Mouse (Mus musculus) C2C12 (cell line): Measurements from ENCODE around the gene Eef2. TPM values are rescaled to one million over a fixed set of nuclear protein-coding genes. Genes with fewer than 3 reads are reported as not detected.
A peak's percentile ranks its signal among the peaks of the same experiment; 100 is the strongest.
"Not testable (repeated sequence)": the region's sequence is repeated elsewhere in the genome, so short reads cannot be mapped to it uniquely, and the experiment has no call there.

Experiments
- H3K27me3 ChIP-seq: one replicate; pipeline ENCODE4 v1.6.1; 2011; ENCODE audit not compliant: control insufficient read depth, insufficient read depth, insufficient read length
- H3K36me3 ChIP-seq: one replicate; pipeline ENCODE4 v1.6.1; 2011; ENCODE audit not compliant: control insufficient read depth, insufficient read depth
- H3K4me3 ChIP-seq: one replicate; pipeline ENCODE4 v1.5.1; 2011; ENCODE audit warnings: mild to moderate bottlenecking, control low read depth; ENCODE audit not compliant: poor library complexity, insufficient read depth, severe bottlenecking
- H3K79me2 ChIP-seq: one replicate; pipeline ENCODE4 v1.6.1; 2011; ENCODE audit not compliant: control insufficient read depth, insufficient read depth
- H3K79me3 ChIP-seq: one replicate; pipeline ENCODE4 v1.6.1; 2011; ENCODE audit warnings: low read depth, control low read depth
- H3ac ChIP-seq: one replicate; pipeline ENCODE3; 2011; ENCODE audit warnings: low read depth; ENCODE audit not compliant: control insufficient read depth, insufficient read length
- CEBPB ChIP-seq: IDR thresholded peaks from one replicate; pipeline ENCODE4 v1.6.1; 2011; ENCODE audit warnings: low read depth, mild to moderate bottlenecking, control low read depth, moderate library complexity
- CTCF ChIP-seq: IDR thresholded peaks from one replicate; pipeline ENCODE4 v1.5.1; 2011; ENCODE audit not compliant: control insufficient read depth, insufficient read depth, insufficient read length
- FOSL1 ChIP-seq: IDR thresholded peaks from one replicate; pipeline ENCODE4 v1.8.0; 2011; ENCODE audit warnings: mild to moderate bottlenecking, low read length; ENCODE audit not compliant: poor library complexity, insufficient read depth, severe bottlenecking
- MAX ChIP-seq: IDR thresholded peaks from one replicate; pipeline ENCODE4 v1.6.1; 2011; ENCODE audit warnings: mild to moderate bottlenecking, control low read depth
- MYOD1 ChIP-seq: IDR thresholded peaks from one replicate; pipeline ENCODE4 v1.6.1; 2011; ENCODE audit warnings: low read depth; ENCODE audit not compliant: control insufficient read depth, insufficient read length
- MYOG ChIP-seq: IDR thresholded peaks from one replicate; pipeline ENCODE4 v1.6.1; 2011; ENCODE audit not compliant: control insufficient read depth, insufficient read length; ENCODE audit errors: extremely low read depth
- USF1 ChIP-seq: IDR thresholded peaks from one replicate; pipeline ENCODE4 v1.6.1; 2011; ENCODE audit warnings: low read depth, mild to moderate bottlenecking, control low read depth, moderate library complexity
- polyA plus RNA-seq: library from polyadenylated mRNA; unstranded; fragments of >200 nt; fragmentation: generic; extraction: Trizol; gene quantifications from one replicate; pipeline ENCODE4 v1.2.1, GENCODE M21; 2012; ENCODE audit warnings: missing spikeins

Gene Eef2
- polyA plus RNA-seq, 1 experiment, result 2,537 TPM

DNA sequence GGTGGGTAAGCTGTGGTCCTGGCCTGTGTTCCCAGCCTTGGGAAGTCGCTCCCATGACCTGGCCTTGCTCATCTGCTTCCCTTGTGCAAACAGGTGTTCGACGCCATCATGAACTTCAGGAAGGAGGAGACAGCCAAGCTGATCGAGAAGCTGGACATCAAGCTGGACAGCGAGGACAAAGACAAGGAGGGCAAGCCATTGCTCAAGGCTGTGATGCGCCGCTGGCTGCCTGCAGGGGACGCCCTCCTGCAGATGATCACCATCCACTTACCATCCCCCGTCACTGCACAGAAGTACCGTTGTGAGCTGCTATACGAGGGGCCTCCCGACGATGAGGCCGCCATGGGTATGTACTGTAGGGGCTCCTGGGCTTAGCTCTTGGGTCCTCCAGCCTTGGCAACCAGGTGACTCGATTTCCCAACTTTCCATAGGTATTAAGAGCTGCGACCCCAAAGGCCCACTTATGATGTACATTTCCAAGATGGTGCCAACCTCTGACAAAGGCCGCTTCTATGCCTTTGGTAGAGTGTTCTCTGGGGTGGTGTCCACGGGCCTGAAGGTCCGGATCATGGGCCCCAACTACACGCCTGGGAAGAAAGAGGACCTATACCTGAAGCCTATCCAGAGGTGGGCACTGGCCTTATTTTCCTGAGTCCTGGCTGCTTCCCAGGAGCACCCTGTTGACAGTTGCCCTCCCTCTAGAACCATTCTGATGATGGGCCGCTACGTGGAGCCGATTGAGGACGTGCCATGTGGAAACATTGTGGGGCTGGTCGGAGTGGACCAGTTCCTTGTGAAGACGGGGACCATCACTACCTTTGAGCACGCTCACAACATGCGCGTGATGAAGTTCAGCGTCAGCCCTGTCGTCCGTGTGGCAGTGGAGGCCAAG, 3.3 kb downstream of the Eef2 start:
- Histone ChIP-seq H3K27me3 (no peaks in the 10 kb centered on the region), H3K79me3 (peaks cover 50% of the 10 kb centered on the region), H3K79me2 (peaks cover 68% of the 10 kb centered on the region), H3K4me3 (no peak overlapping the region), H3K36me3 (peaks cover 54% of the 10 kb centered on the region), H3ac (peak overlapping the region; percentile 10)
- TF ChIP-seq FOSL1 (no peak), CTCF (peak; percentile 1)

DNA sequence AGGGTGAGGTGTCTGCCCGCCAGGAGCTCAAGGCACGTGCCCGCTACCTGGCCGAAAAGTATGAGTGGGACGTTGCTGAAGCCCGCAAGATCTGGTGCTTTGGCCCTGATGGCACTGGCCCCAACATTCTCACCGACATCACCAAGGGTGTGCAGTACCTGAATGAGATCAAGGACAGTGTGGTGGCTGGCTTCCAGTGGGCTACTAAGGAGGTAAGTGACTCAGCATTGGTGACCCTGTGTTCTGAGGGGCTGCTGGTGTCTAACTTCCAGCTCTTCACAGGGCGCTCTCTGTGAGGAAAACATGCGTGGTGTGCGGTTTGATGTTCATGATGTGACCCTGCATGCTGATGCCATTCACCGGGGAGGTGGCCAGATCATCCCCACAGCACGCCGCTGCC, 4.5 kb downstream of the Eef2 start:
- no peak for TF ChIP-seq CTCF
- no peak for TF ChIP-seq MYOD1
- TF ChIP-seq USF1, result no peak
- TF ChIP-seq CEBPB, result no peak
- no peak for TF ChIP-seq MAX
- TF ChIP-seq MYOG, result no peak
- no peak for TF ChIP-seq FOSL1
- H3K4me3 ChIP-seq, result no peak overlapping the region
- no peaks in the 10 kb centered on the region for H3K27me3 ChIP-seq
- H3K79me2 ChIP-seq, result peaks cover 76% of the 10 kb centered on the region
- peaks cover 64% of the 10 kb centered on the region for H3K36me3 ChIP-seq
- H3ac ChIP-seq, result no peak overlapping the region
- peaks cover 50% of the 10 kb centered on the region for H3K79me3 ChIP-seq

DNA sequence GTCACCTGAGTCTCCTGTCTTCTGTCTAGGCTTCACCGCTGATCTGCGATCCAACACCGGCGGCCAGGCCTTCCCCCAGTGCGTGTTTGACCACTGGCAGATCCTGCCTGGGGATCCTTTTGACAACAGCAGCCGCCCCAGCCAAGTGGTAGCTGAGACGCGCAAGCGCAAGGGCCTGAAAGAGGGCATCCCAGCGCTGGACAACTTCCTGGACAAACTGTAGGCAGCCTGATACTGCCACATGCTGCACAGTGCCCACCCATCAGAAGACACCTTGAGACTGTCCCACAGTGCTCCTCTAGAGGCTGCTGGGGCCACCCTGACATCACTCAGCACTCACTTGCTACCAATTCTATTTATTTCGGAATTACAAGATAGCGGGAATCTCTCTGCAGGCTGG, 5.4 kb downstream of the Eef2 start:
- not testable (repeated sequence) for H3ac ChIP-seq, H3K27me3 ChIP-seq
- Histone ChIP-seq H3K4me3 (peak overlapping the region; percentile 6), H3K79me3 (peaks cover 45% of the 10 kb centered on the region), H3K36me3 (peaks cover 70% of the 10 kb centered on the region), H3K79me2 (peaks cover 71% of the 10 kb centered on the region)

DNA sequence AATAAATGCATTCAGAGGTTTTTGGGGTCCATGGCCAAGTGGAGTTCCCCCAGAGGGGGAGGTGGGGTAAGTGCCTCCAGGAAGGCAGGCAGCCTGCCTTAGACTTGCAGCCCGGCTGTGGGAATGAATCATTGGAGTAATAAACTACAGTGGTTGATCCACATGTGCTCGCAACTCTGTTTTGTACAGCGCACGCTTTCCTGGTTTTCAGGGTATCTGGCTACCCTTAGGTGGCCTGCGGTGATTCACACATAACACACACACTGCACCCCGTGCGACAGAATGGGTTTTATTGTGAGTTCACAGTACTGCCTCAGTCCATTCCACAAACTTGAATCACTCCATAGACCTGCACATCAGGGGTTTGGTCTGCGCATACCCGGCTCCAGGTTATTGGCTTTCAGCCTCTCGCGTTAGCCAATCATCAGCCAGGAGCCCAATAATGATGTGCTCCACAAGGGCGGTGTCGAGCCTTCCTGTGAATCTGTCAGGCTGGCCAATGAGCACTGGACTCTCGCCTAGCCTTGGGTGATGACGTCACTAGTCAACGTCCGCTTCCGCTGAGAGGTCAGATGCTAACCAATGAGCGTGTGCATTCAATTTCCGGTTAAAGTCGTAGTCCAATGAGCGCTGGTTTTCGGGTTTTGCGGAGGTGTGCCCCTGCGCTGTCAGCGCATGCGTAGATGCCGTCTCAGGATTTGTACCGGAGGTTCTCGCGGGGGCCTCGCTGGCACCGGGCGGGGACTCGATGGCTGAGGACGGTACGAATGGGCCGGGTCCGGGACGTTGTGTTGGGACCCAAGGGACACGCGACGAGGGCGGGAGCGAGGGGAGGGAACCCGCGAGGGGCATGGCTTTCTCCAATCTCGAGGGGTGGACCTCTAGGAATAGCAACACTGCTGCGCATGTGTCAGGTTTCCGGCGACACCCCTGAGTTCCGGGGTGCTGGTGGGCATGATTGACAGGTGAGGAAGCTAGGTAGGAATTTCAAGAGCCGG, 6.2 kb downstream of the Eef2 start, which contains the start of gene Dapk3:
Dapk3 (plus strand) TSS at position 670 of the 998 bp plus-strand sequence.
- Histone ChIP-seq H3K4me3 (peak within 1 kb of the TSS; percentile 43), H3K27me3 (no peaks in the 10 kb centered on the region), H3ac (peak within 1 kb of the TSS; percentile 75), H3K79me3 (peaks cover 38% of the 10 kb centered on the region), H3K36me3 (peaks cover 68% of the 10 kb centered on the region), H3K79me2 (peaks cover 69% of the 10 kb centered on the region)
- TF ChIP-seq CEBPB, result peak; percentile 13
- TF ChIP-seq CTCF, result no peak
- no peak for TF ChIP-seq USF1
- TF ChIP-seq MAX, result peak; percentile 89
- TF ChIP-seq FOSL1, result peak; percentile 29
- TF ChIP-seq MYOG, result peak; percentile 90
- no peak for TF ChIP-seq MYOD1

DNA sequence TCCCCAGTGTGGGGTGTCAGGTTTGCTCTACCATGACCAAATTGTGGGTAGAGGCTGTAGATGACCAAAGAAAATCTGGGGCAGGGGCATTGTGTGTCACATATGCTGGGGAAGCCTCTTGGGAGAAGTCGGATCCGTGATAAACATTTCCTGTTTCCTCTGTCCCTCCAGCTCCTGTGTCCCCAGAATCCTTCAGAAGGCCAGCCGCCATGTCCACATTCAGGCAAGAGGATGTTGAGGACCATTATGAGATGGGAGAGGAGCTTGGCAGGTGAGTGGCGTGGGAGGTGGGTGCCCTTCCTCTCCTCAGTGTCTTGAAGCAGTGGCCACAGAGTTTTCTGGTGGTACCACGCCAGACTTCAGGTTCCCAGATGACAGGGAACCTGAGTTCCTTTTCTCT, 7.4 kb downstream of the Eef2 start, which contains the start of gene 4930442H23Rik:
4930442H23Rik (minus strand) TSS at position 45 of the 400 bp plus-strand sequence.
- Histone ChIP-seq H3K79me2 (peaks cover 58% of the 10 kb centered on the region), H3K27me3 (no peaks in the 10 kb centered on the region), H3K36me3 (peaks cover 63% of the 10 kb centered on the region), H3K79me3 (peaks cover 26% of the 10 kb centered on the region), H3K4me3 (peak within 1 kb of the TSS; percentile 43), H3ac (peak within 1 kb of the TSS; percentile 75)
- TF ChIP-seq MYOG, result no peak
- TF ChIP-seq FOSL1, result no peak
- no peak for TF ChIP-seq MAX
- TF ChIP-seq MYOD1, result no peak
- TF ChIP-seq CTCF, result no peak
- no peak for TF ChIP-seq CEBPB
- TF ChIP-seq USF1, result no peak
